11 mouse cellular contexts compared by ENCODE assay signal in genomic region chr1:137323035-137323680, GRCm38 (mm10).
DNase-seq lines count a peak whose midpoint lies in the region; ATAC-seq lines count a peak whose summit lies in the region.
"Had no signal": no experiment of that assay in that cellular context is flagged by ENCODE, and none has a peak within 500 bp of the region (broad histone marks: within the 10 kb centered on the region; RNA-seq: fewer than 3 reads in every experiment).

No protein-coding gene starts in this region.

- H3K9ac ChIP-seq in hindbrain, embryonic 11.5 days (ENCODE audit: low read depth, low read length), result no peak overlapping the region
- H3K9ac ChIP-seq in hindbrain, embryonic 14.5 days, result no peak overlapping the region
- H3K9ac ChIP-seq in neural tube, embryonic 15.5 days (replicated peaks), result no peak overlapping the region
- no peak overlapping the region for H3K9ac ChIP-seq in limb, embryonic 11.5 days (ENCODE audit: low read length)

- H3K27ac ChIP-seq in hindbrain, embryonic 11.5 days (ENCODE audit: low read depth, low read length), result peak overlapping the region; percentile 30
- no peak overlapping the region for H3K27ac ChIP-seq in hindbrain, embryonic 14.5 days
- no peak overlapping the region for H3K27ac ChIP-seq in neural tube, embryonic 15.5 days (replicated peaks)
- H3K27ac ChIP-seq in limb, embryonic 11.5 days (replicated peaks; ENCODE audit: low read depth, low read length), result 0 out of 2 replicates have a peak overlapping the region, but pooled peaks have one; percentile 21
- H3K27ac ChIP-seq: heart, adult 2 months had no signal

- H3K4me3 ChIP-seq in hindbrain, embryonic 11.5 days (ENCODE audit: low read depth, low read length), result no peak overlapping the region
- H3K4me3 ChIP-seq in hindbrain, embryonic 14.5 days (replicated peaks; ENCODE audit: low read length), result no peak overlapping the region
- H3K4me3 ChIP-seq in neural tube, embryonic 15.5 days (replicated peaks), result no peak overlapping the region
- H3K4me3 ChIP-seq in limb, embryonic 11.5 days (ENCODE audit: low read depth, low read length), result no peak overlapping the region

- peak; percentile 82 for DNase-seq in hindbrain, embryonic 11.5 days (ENCODE audit: low spot score)
- no peak for DNase-seq in hindbrain, embryonic 14.5 days (ENCODE audit: low spot score)
- DNase-seq in neural tube, embryonic 10.5 days (ENCODE audit: extremely low spot score, low spot score), result peak; percentile 57
- peak; percentile 74 for DNase-seq in limb, embryonic 11.5 days (ENCODE audit: low spot score)
- peak; percentile 64 for DNase-seq in thymus, postnatal 4 days
- no peak for DNase-seq in adipocyte (ENCODE audit: low spot score)
- no peak for DNase-seq in left cerebral cortex, postnatal 25 days (ENCODE audit: low spot score in 2 of 2)
- DNase-seq: heart, adult 2 months; kidney, adult 11 months had no signal

- ATAC-seq in hindbrain, embryonic 11.5 days (ENCODE audit: low FRiP score), result peak; percentile 94
- no peak for ATAC-seq in hindbrain, embryonic 14.5 days (ENCODE audit: low FRiP score)
- ATAC-seq in neural tube, embryonic 15.5 days (ENCODE audit: low FRiP score), result no peak
- ATAC-seq in limb, embryonic 11.5 days (ENCODE audit: insufficient number of reproducible peaks, low FRiP score, low TSS enrichment, low read depth), result no peak; the same call in 1 of the 2 replicates
- ATAC-seq: activated CD4-positive, CD25-positive, alpha-beta regulatory T cell, adult 4 months had no signal

- no peaks in the 10 kb centered on the region for H3K27me3 ChIP-seq in hindbrain, embryonic 11.5 days (ENCODE audit: control insufficient read depth, insufficient read depth, low read length)
- no peaks in the 10 kb centered on the region for H3K27me3 ChIP-seq in hindbrain, embryonic 14.5 days (ENCODE audit: control insufficient read depth, insufficient read depth, low read length)
- no peaks in the 10 kb centered on the region for H3K27me3 ChIP-seq in neural tube, embryonic 15.5 days (replicated peaks)
- H3K27me3 ChIP-seq in limb, embryonic 11.5 days (ENCODE audit: control insufficient read depth, insufficient read depth, low read length), result no peaks in the 10 kb centered on the region

- no peak overlapping the region for H3K4me2 ChIP-seq in hindbrain, embryonic 11.5 days (replicated peaks; ENCODE audit: low read depth, low read length)
- no peak overlapping the region for H3K4me2 ChIP-seq in hindbrain, embryonic 14.5 days (replicated peaks)
- H3K4me2 ChIP-seq in neural tube, embryonic 15.5 days, result no peak overlapping the region
- no peak overlapping the region for H3K4me2 ChIP-seq in limb, embryonic 11.5 days (ENCODE audit: low read depth, severe bottlenecking)

- no peaks in the 10 kb centered on the region for H3K36me3 ChIP-seq in hindbrain, embryonic 11.5 days (ENCODE audit: control insufficient read depth, insufficient read depth, low read length)
- no peaks in the 10 kb centered on the region for H3K36me3 ChIP-seq in hindbrain, embryonic 14.5 days (replicated peaks; ENCODE audit: control insufficient read depth, insufficient read depth)
- no peaks in the 10 kb centered on the region for H3K36me3 ChIP-seq in neural tube, embryonic 15.5 days
- no peaks in the 10 kb centered on the region for H3K36me3 ChIP-seq in limb, embryonic 11.5 days (ENCODE audit: control insufficient read depth, insufficient read depth, low read length)

- WGBS in hindbrain, embryonic 11.5 days, result 25% methylated on average over 2 of the region's 2 CpGs
- WGBS in hindbrain, embryonic 14.5 days, result 16% methylated on average over 2 of the region's 2 CpGs
- WGBS in neural tube, embryonic 15.5 days, result 27% methylated on average over 2 of the region's 2 CpGs
- WGBS in limb, embryonic 11.5 days, result 54% methylated on average over 2 of the region's 2 CpGs

- H3K4me1 ChIP-seq in hindbrain, embryonic 11.5 days (replicated peaks; ENCODE audit: control insufficient read depth, insufficient read depth, low read length), result no peaks in the 10 kb centered on the region
- H3K4me1 ChIP-seq in hindbrain, embryonic 14.5 days (replicated peaks; ENCODE audit: control insufficient read depth, insufficient read depth, low read length), result no peaks in the 10 kb centered on the region
- peaks cover 6% of the 10 kb centered on the region; the same call in 1 of the 2 replicates for H3K4me1 ChIP-seq in neural tube, embryonic 15.5 days
- no peaks in the 10 kb centered on the region for H3K4me1 ChIP-seq in limb, embryonic 11.5 days (ENCODE audit: control insufficient read depth, insufficient read depth, low read length)

- intact Hi-C loops in left cerebral cortex, postnatal 25 days (cut with DNase I), result no loop called here

- H3K9me3 ChIP-seq in hindbrain, embryonic 11.5 days (ENCODE audit: control insufficient read depth, low read length), result no peaks in the 10 kb centered on the region
- no peaks in the 10 kb centered on the region for H3K9me3 ChIP-seq in hindbrain, embryonic 14.5 days (ENCODE audit: control insufficient read depth, low read length)
- no peaks in the 10 kb centered on the region for H3K9me3 ChIP-seq in neural tube, embryonic 15.5 days (replicated peaks)
- no peaks in the 10 kb centered on the region for H3K9me3 ChIP-seq in limb, embryonic 11.5 days (ENCODE audit: control insufficient read depth, low read length)

Comparison
In these comparisons a context has a peak if more than half of its experiments do, and no peak if none do; other contexts are left out.
1. DNase-seq: peak in hindbrain, embryonic 11.5 days (single experiment), neural tube, embryonic 10.5 days (single experiment), limb, embryonic 11.5 days (single experiment) and thymus, postnatal 4 days (single experiment); none in hindbrain, embryonic 14.5 days (single experiment), adipocyte (single experiment) and left cerebral cortex, postnatal 25 days (0 of 2).
2. H3K27ac ChIP-seq: peak in hindbrain, embryonic 11.5 days (single experiment) and limb, embryonic 11.5 days (single experiment); none in hindbrain, embryonic 14.5 days (single experiment) and neural tube, embryonic 15.5 days (single experiment).